18 mouse cellular contexts compared by ENCODE assay signal in genomic region chr10:105484355-105485094, GRCm38 (mm10).
DNase-seq lines count a peak whose midpoint lies in the region; ATAC-seq lines count a peak whose summit lies in the region.
"Had no signal": no experiment of that assay in that cellular context is flagged by ENCODE, and none has a peak within 500 bp of the region (broad histone marks: within the 10 kb centered on the region; RNA-seq: fewer than 3 reads in every experiment).

No protein-coding gene starts in this region.

- no peak overlapping the region for H3K4me2 ChIP-seq in forebrain, embryonic 16.5 days (ENCODE audit: low read length)
- no peak overlapping the region for H3K4me2 ChIP-seq in kidney, embryonic 16.5 days (replicated peaks; ENCODE audit: low read depth, low read length)
- H3K4me2 ChIP-seq: heart, embryonic 11.5 days; lung, embryonic 14.5 days had no signal

- no peak overlapping the region for H3K9ac ChIP-seq in forebrain, embryonic 16.5 days (replicated peaks; ENCODE audit: low read depth, low read length)
- no peak overlapping the region for H3K9ac ChIP-seq in kidney, embryonic 16.5 days (replicated peaks; ENCODE audit: low read length)
- H3K9ac ChIP-seq: lung, embryonic 14.5 days had no signal

- H3K4me3 ChIP-seq in embryonic facial prominence, embryonic 10.5 days = no peak overlapping the region
- no peak overlapping the region for H3K4me3 ChIP-seq in forebrain, embryonic 16.5 days (replicated peaks; ENCODE audit: low read length)
- no peak overlapping the region for H3K4me3 ChIP-seq in kidney, embryonic 16.5 days (ENCODE audit: low read length)

- peaks cover 25% of the 10 kb centered on the region for H3K4me1 ChIP-seq in embryonic facial prominence, embryonic 10.5 days
- peaks cover 3% of the 10 kb centered on the region; the same call in 1 of the 2 replicates for H3K4me1 ChIP-seq in forebrain, embryonic 16.5 days (replicated peaks; ENCODE audit: control insufficient read depth, insufficient read depth, low read length)
- H3K4me1 ChIP-seq in kidney, embryonic 16.5 days (ENCODE audit: insufficient read depth, low read length) = peaks cover 10% of the 10 kb centered on the region

- H3K9me3 ChIP-seq in embryonic facial prominence, embryonic 10.5 days = no peaks in the 10 kb centered on the region
- H3K9me3 ChIP-seq in forebrain, embryonic 16.5 days (ENCODE audit: control insufficient read depth, low read length) = no peaks in the 10 kb centered on the region
- H3K9me3 ChIP-seq in kidney, embryonic 16.5 days (ENCODE audit: low read length) = no peaks in the 10 kb centered on the region

- H3K27ac ChIP-seq in embryonic facial prominence, embryonic 10.5 days (replicated peaks) = peak overlapping the region; percentile 19; the same call in 1 of the 2 replicates
- no peak overlapping the region for H3K27ac ChIP-seq in forebrain, embryonic 16.5 days (ENCODE audit: low read length)
- H3K27ac ChIP-seq in kidney, embryonic 16.5 days (ENCODE audit: low read length) = no peak overlapping the region
- H3K27ac ChIP-seq: stomach, postnatal 0 days had no signal

- H3K27me3 ChIP-seq in embryonic facial prominence, embryonic 10.5 days (replicated peaks; ENCODE audit: low read depth, poor library complexity, severe bottlenecking) = no peaks in the 10 kb centered on the region
- no peaks in the 10 kb centered on the region for H3K27me3 ChIP-seq in forebrain, embryonic 16.5 days (replicated peaks; ENCODE audit: control insufficient read depth, insufficient read depth, low read length)
- H3K27me3 ChIP-seq in kidney, embryonic 16.5 days (ENCODE audit: insufficient read depth, low read length) = no peaks in the 10 kb centered on the region

- H3K36me3 ChIP-seq in embryonic facial prominence, embryonic 10.5 days (replicated peaks) = no peaks in the 10 kb centered on the region
- no peaks in the 10 kb centered on the region for H3K36me3 ChIP-seq in forebrain, embryonic 16.5 days (ENCODE audit: control insufficient read depth, insufficient read depth)
- H3K36me3 ChIP-seq in kidney, embryonic 16.5 days (ENCODE audit: insufficient read depth, low read length) = no peaks in the 10 kb centered on the region

- ATAC-seq in forebrain, embryonic 16.5 days = peak; percentile 53
- no peak for ATAC-seq in kidney, embryonic 16.5 days (ENCODE audit: low FRiP score, low TSS enrichment)
- ATAC-seq: intestine, postnatal 0 days had no signal

- intact Hi-C loops in left cerebral cortex, postnatal 36 days (cut with DNase I) = loop anchor here (5.0 kb wide), 1 partner anchor 88 kb away; the partner anchor contains the start of gene Tmtc2

- WGBS in embryonic facial prominence, embryonic 10.5 days = 60% methylated on average over 2 of the region's 2 CpGs
- 3% methylated on average over 2 of the region's 2 CpGs for WGBS in forebrain, embryonic 16.5 days
- WGBS in kidney, embryonic 16.5 days = 89% methylated on average over 2 of the region's 2 CpGs

- peak; percentile 78 for DNase-seq in Muller cell, postnatal 12 days (ENCODE audit: inconsistent ontology term)
- peak; percentile 37 for DNase-seq in embryonic facial prominence, embryonic 10.5 days (ENCODE audit: low spot score)
- peak; percentile 48 for DNase-seq in mesoderm, embryonic 11.5 days (ENCODE audit: low read depth, low spot score)
- no peak for DNase-seq in frontal cortex, postnatal 14 days (ENCODE audit: low spot score in 2 of 2)
- no peak for DNase-seq in left cerebral cortex, postnatal 36 days (ENCODE audit: low spot score in 2 of 2)
- no peak for DNase-seq in cerebellum, postnatal 36 days
- DNase-seq: adrenal gland, postnatal 25 days; B cell, adult 2 months; gastrocnemius, postnatal 10 days; heart, postnatal 36 days; kidney, postnatal 4 days; lung, embryonic 14.5 days; spleen, adult 18-20 months had no signal

Comparison
In these comparisons a context has a peak if more than half of its experiments do, and no peak if none do; other contexts are left out.
1. DNase-seq: peak in Muller cell, postnatal 12 days (single experiment), embryonic facial prominence, embryonic 10.5 days (single experiment) and mesoderm, embryonic 11.5 days (single experiment); none in frontal cortex, postnatal 14 days (0 of 2), left cerebral cortex, postnatal 36 days (0 of 2) and cerebellum, postnatal 36 days (0 of 2).